Mouse (Mus musculus): ENCODE measurements around the gene Ssrp1. TPM values are rescaled to one million over a fixed set of nuclear protein-coding genes. Genes with fewer than 3 reads are reported as not detected.

Ssrp1 gene
- polyA plus RNA-seq, 1 experiment from 2014 or later, result 306 TPM

DNA sequence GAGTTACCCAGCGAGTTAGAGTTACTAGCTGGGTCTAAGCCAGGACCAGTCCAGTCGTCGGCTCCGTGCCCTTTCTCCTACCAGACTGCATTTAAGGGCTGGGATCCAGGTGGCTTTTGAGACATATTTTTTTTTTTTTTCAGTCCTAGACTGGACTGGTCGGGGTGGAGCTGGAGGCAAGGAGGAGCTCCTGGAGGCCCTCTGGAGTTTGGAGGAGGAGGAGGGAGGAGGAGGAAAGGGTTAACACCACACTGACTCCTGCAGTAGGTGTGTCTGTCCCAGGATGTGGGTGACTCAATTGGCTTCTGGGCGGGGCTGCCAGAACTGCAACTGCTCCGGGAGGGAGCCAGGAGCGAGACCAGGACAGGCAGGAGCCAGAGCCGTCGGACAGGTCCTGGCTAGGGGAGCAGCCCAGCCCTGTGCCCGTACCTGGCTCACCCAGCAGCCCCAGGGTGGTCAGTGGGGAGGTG is 23.6 kb downstream of the Ssrp1 start:
- Histone ChIP-seq H3K4me1 (replicated peaks; ENCODE audit: control insufficient read depth, insufficient read depth, low read length) (no peaks in the 10 kb centered on the region), H3K4me2 (replicated peaks; ENCODE audit: low read depth, low read length) (peak overlapping the region; percentile 17; the same call in 1 of the 2 replicates), H3K4me3 (ENCODE audit: low read depth, low read length) (no peak overlapping the region), H3K9ac (ENCODE audit: low read depth, low read length) (0 out of 2 replicates have a peak overlapping the region, but pooled peaks have one; percentile 4), H3K27me3 (ENCODE audit: control insufficient read depth, insufficient read depth, low read length) (no peaks in the 10 kb centered on the region), H3K36me3 (ENCODE audit: control insufficient read depth, insufficient read depth, low read length) (peaks cover 11% of the 10 kb centered on the region), H3K9me3 (ENCODE audit: control insufficient read depth, low read length) (no peaks in the 10 kb centered on the region), H3K27ac (ENCODE audit: low read depth, low read length) (no peak overlapping the region)
- DNase-seq (ENCODE audit: low spot score) (no peak), ATAC-seq (ENCODE audit: low FRiP score) (peak; percentile 37; the same call in 1 of the 2 replicates)
- 39% methylated on average over 11 of the region's 11 CpGs for WGBS

DNA sequence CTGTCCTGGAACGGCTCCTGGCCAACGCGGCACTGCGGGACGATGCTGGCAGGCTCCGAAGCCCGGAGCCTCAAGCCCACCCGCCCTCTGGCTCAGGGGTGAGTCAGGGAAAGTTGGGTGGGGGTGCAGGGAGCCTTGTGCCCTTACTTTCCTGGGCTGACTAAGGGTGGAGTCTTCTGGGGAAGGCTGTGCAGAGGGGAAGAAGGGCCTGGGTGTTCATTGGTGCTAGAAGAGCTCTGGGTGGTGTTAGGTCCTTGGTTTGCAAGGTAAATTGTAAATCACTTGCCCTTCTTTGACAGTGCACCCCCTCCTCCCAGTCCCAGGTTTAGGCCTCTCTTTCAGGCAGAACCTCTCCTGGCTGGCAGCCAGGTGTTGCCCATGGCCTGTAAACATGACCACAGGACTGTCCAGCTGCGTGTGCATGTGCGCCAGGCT is 24.1 kb downstream of the Ssrp1 start:
- WGBS, result 46% methylated on average over 10 of the region's 10 CpGs
- ATAC-seq (ENCODE audit: low FRiP score) (peak; percentile 3; the same call in 1 of the 2 replicates), DNase-seq (ENCODE audit: low spot score) (no peak)
- Histone ChIP-seq H3K27me3 (ENCODE audit: control insufficient read depth, insufficient read depth, low read length) (no peaks in the 10 kb centered on the region), H3K27ac (ENCODE audit: low read depth, low read length) (no peak overlapping the region), H3K9ac (ENCODE audit: low read depth, low read length) (0 out of 2 replicates have a peak overlapping the region, but pooled peaks have one; percentile 4), H3K4me1 (replicated peaks; ENCODE audit: control insufficient read depth, insufficient read depth, low read length) (no peaks in the 10 kb centered on the region), H3K4me3 (ENCODE audit: low read depth, low read length) (no peak overlapping the region), H3K9me3 (ENCODE audit: control insufficient read depth, low read length) (no peaks in the 10 kb centered on the region), H3K4me2 (replicated peaks; ENCODE audit: low read depth, low read length) (peak overlapping the region; percentile 17; the same call in 1 of the 2 replicates), H3K36me3 (ENCODE audit: control insufficient read depth, insufficient read depth, low read length) (peaks cover 11% of the 10 kb centered on the region)

DNA sequence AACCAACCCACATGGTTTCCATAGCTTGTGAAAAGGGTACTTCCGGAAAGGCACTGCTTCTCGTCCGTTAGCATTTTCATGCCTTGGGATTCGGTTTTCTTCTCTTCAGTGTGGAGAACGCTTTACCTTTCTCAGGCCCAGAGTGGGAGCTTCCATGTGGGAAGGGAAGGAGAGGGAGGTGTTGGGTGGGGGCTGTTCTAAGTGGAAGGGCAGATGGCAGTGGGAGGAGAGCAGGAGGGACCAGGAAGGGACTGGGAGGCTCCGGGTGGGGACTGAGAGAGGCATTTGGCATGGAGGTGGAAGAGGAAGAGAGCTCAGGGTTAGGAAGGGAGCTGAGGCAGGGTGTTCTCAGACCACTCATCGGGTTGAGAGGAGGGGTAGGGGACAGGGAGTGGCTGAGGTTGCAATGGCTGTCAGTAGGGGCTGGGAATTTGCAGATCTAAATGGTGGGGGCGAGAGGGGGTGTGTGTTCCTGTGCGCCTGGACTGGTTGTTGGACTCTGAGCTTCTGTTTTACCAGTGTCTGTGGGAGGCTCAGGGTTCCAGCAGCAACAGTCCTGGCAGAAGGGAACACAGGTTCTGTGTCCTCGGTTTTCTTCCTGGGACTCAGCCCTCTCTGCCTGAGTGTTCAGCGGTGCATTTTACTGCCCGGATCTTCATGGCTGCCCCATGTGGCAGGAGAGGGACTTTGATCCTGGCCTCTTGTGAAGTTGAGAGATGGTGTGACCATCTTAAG is 28.3 kb downstream of the Ssrp1 start:
- DNase-seq (ENCODE audit: low spot score) (no peak), ATAC-seq (ENCODE audit: low FRiP score) (no peak)
- Histone ChIP-seq H3K27ac (ENCODE audit: low read depth, low read length) (no peak overlapping the region), H3K9me3 (ENCODE audit: control insufficient read depth, low read length) (no peaks in the 10 kb centered on the region), H3K4me3 (ENCODE audit: low read depth, low read length) (no peak overlapping the region), H3K9ac (ENCODE audit: low read depth, low read length) (no peak overlapping the region), H3K4me1 (replicated peaks; ENCODE audit: control insufficient read depth, insufficient read depth, low read length) (no peaks in the 10 kb centered on the region), H3K36me3 (ENCODE audit: control insufficient read depth, insufficient read depth, low read length) (0 out of 2 replicates have a peak, but pooled peaks cover 3% of the 10 kb centered on the region), H3K27me3 (ENCODE audit: control insufficient read depth, insufficient read depth, low read length) (no peaks in the 10 kb centered on the region), H3K4me2 (replicated peaks; ENCODE audit: low read depth, low read length) (no peak overlapping the region)
- 88% methylated on average over 12 of the region's 12 CpGs for WGBS

DNA sequence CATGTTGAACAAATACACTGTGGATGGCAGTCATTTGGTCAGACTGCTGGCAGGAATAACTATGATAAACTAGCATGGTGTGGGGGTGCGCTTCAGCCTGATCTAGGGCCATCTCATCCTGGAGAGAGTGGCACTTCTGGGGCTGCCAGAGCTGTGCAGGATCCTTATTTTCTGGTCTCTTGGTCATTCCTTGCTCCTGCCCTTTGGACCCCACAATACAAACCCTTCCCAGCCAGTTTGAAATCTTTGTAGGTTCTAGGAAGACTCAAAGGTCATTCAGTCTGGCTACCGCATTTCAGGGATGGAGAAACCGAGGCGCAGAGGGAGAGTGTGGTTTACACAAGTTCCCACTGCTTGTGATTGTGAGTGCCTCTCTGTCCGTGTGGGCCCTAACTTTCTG is 29.9 kb downstream of the Ssrp1 start:
- Histone ChIP-seq H3K4me2 (replicated peaks; ENCODE audit: low read depth, low read length) (no peak overlapping the region), H3K9me3 (ENCODE audit: control insufficient read depth, low read length) (no peaks in the 10 kb centered on the region), H3K9ac (ENCODE audit: low read depth, low read length) (no peak overlapping the region), H3K27ac (ENCODE audit: low read depth, low read length) (no peak overlapping the region), H3K4me1 (replicated peaks; ENCODE audit: control insufficient read depth, insufficient read depth, low read length) (no peaks in the 10 kb centered on the region), H3K4me3 (ENCODE audit: low read depth, low read length) (no peak overlapping the region), H3K27me3 (ENCODE audit: control insufficient read depth, insufficient read depth, low read length) (no peaks in the 10 kb centered on the region), H3K36me3 (ENCODE audit: control insufficient read depth, insufficient read depth, low read length) (0 out of 2 replicates have a peak, but pooled peaks cover 3% of the 10 kb centered on the region)
- 96% methylated on average over 5 of the region's 5 CpGs for WGBS
- no peak for DNase-seq (ENCODE audit: low spot score)
- ATAC-seq (ENCODE audit: low FRiP score), result no peak

DNA sequence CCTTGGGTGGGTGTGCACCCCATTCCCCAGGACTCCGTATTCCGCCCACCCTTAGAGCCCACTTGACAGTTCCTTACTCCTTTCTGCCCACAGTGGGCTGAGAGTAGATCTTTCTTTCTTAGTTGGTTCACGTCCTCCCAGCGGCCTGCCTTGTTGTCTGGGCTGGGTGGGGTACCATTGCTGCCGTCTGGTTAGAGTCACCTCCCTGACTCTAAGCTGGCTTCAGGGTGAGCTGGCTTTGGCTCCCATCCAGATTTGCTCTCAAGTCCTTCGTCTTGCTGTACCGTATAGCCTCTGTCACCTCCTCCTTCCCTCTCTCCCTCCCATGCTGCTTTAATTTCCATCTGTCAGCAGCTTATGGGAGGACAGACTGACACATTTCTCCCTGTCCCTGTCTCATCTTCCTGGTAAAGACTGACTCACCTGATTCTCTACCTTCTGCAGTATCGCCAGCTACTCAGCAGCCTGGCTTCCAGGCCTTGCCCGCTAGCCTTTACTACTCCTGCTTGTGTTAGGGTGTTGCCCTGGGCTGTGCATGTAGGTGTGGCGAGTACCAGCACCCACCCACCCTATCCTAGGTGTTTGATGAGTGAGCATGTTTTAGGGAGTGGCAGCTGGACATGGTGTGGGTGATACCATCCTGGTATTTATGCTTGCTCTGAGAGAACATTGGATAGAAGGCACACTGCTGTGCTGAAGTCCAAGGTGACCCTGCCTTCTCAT is 31.0 kb downstream of the Ssrp1 start:
- Histone ChIP-seq H3K36me3 (ENCODE audit: control insufficient read depth, insufficient read depth, low read length) (no peaks in the 10 kb centered on the region), H3K4me3 (ENCODE audit: low read depth, low read length) (no peak overlapping the region), H3K4me1 (replicated peaks; ENCODE audit: control insufficient read depth, insufficient read depth, low read length) (no peaks in the 10 kb centered on the region), H3K4me2 (replicated peaks; ENCODE audit: low read depth, low read length) (no peak overlapping the region), H3K9ac (ENCODE audit: low read depth, low read length) (no peak overlapping the region), H3K27ac (ENCODE audit: low read depth, low read length) (no peak overlapping the region), H3K27me3 (ENCODE audit: control insufficient read depth, insufficient read depth, low read length) (no peaks in the 10 kb centered on the region), H3K9me3 (ENCODE audit: control insufficient read depth, low read length) (no peaks in the 10 kb centered on the region)
- 89% methylated on average over 10 of the region's 10 CpGs for WGBS
- DNase-seq (ENCODE audit: low spot score) (no peak), ATAC-seq (ENCODE audit: low FRiP score) (no peak)

DNA sequence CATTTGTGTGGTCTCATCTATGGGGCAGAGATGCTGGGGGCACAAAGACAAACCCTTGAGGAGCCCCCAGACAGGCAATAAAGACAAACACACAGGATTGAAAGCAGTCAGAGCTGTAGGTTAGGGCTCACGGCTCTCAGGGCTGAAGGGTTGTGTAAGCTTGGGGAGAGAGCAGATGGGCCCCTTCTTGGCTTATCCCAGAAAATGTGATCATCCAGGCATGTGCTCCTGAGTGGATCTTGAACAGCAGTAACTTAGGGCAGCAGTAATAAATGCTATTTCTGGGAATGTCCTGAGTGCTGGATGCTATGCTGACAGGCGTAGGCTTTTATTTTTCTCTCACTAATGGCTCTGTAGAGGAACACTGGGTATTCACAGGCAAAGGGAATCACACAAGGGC is 31.6 kb downstream of the Ssrp1 start:
- no peaks in the 10 kb centered on the region for H3K4me1 ChIP-seq (replicated peaks; ENCODE audit: control insufficient read depth, insufficient read depth, low read length)
- DNase-seq (ENCODE audit: low spot score), result no peak
- H3K9me3 ChIP-seq (ENCODE audit: control insufficient read depth, low read length), result no peaks in the 10 kb centered on the region
- H3K9ac ChIP-seq (ENCODE audit: low read depth, low read length), result no peak overlapping the region
- H3K36me3 ChIP-seq (ENCODE audit: control insufficient read depth, insufficient read depth, low read length), result no peaks in the 10 kb centered on the region
- WGBS, result 83% methylated on average over 2 of the region's 2 CpGs
- H3K4me3 ChIP-seq (ENCODE audit: low read depth, low read length), result no peak overlapping the region
- ATAC-seq (ENCODE audit: low FRiP score), result no peak
- no peaks in the 10 kb centered on the region for H3K27me3 ChIP-seq (ENCODE audit: control insufficient read depth, insufficient read depth, low read length)
- H3K27ac ChIP-seq (ENCODE audit: low read depth, low read length), result no peak overlapping the region
- no peak overlapping the region for H3K4me2 ChIP-seq (replicated peaks; ENCODE audit: low read depth, low read length)

DNA sequence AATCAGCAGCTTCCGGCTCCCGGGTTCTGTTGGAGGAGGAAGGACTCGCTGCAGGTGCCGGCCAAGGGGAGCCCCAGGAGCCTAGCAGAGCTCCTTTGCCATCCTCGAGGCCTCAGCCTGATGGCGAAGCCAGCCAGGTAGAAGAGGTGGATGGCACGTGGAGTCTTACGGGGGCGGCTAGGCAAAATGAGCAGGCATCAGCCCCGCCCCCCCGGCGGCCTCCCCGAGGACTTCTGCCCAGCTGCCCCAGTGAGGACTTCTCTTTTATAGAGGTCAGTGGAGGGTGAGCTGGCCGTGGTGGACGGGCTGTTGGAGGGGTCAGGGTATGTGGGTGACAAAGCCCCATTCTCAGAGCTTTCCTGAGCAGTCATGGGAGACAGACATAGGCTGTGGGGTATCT is 33.1 kb downstream of the Ssrp1 start:
- WGBS, result 72% methylated on average over 15 of the region's 15 CpGs
- Histone ChIP-seq H3K27me3 (ENCODE audit: control insufficient read depth, insufficient read depth, low read length) (no peaks in the 10 kb centered on the region), H3K36me3 (ENCODE audit: control insufficient read depth, insufficient read depth, low read length) (no peaks in the 10 kb centered on the region), H3K4me3 (ENCODE audit: low read depth, low read length) (no peak overlapping the region), H3K9me3 (ENCODE audit: control insufficient read depth, low read length) (no peaks in the 10 kb centered on the region), H3K9ac (ENCODE audit: low read depth, low read length) (no peak overlapping the region), H3K4me2 (replicated peaks; ENCODE audit: low read depth, low read length) (no peak overlapping the region), H3K27ac (ENCODE audit: low read depth, low read length) (no peak overlapping the region), H3K4me1 (replicated peaks; ENCODE audit: control insufficient read depth, insufficient read depth, low read length) (no peaks in the 10 kb centered on the region)
- DNase-seq (ENCODE audit: low spot score) (no peak), ATAC-seq (ENCODE audit: low FRiP score) (no peak)

DNA sequence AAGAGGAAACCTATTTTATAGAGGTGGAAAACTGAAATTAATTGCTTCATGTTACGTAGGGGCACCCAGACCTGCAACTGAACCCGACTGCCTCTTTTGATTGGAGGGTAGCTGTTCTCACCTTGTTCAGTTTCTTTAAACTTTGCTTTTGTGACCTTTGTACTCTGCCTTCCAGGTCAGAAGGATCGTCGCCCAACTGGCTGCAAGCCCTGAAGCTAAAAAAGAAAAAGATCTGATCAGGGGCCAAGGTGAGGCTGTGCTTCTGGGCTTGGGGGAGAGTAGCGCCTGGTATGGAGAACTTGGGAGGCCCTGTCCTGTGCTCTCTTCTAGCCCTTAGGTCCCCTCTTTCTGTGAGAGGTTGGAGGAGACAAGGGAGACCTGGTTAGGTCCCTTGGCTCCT is 34.9 kb downstream of the Ssrp1 start:
- H3K36me3 ChIP-seq (ENCODE audit: control insufficient read depth, insufficient read depth, low read length), result no peaks in the 10 kb centered on the region
- no peaks in the 10 kb centered on the region for H3K4me1 ChIP-seq (replicated peaks; ENCODE audit: control insufficient read depth, insufficient read depth, low read length)
- ATAC-seq (ENCODE audit: low FRiP score) (no peak), DNase-seq (ENCODE audit: low spot score) (no peak)
- no peak overlapping the region for H3K9ac ChIP-seq (ENCODE audit: low read depth, low read length)
- no peak overlapping the region for H3K27ac ChIP-seq (ENCODE audit: low read depth, low read length)
- WGBS, result 89% methylated on average over 5 of the region's 5 CpGs
- no peaks in the 10 kb centered on the region for H3K27me3 ChIP-seq (ENCODE audit: control insufficient read depth, insufficient read depth, low read length)
- no peak overlapping the region for H3K4me3 ChIP-seq (ENCODE audit: low read depth, low read length)
- no peak overlapping the region for H3K4me2 ChIP-seq (replicated peaks; ENCODE audit: low read depth, low read length)
- no peaks in the 10 kb centered on the region for H3K9me3 ChIP-seq (ENCODE audit: control insufficient read depth, low read length)

Data from hindbrain, embryonic 11.5 days (tissue).